Mouse (Mus musculus): ENCODE measurements around the gene Vnn3. TPM values are rescaled to one million over a fixed set of nuclear protein-coding genes. Genes with fewer than 3 reads are reported as not detected.

The Vnn3 gene
- 8.1 and 9.3 TPM in 2 replicates for polyA plus RNA-seq (2012; rRNA removed)

DNA sequence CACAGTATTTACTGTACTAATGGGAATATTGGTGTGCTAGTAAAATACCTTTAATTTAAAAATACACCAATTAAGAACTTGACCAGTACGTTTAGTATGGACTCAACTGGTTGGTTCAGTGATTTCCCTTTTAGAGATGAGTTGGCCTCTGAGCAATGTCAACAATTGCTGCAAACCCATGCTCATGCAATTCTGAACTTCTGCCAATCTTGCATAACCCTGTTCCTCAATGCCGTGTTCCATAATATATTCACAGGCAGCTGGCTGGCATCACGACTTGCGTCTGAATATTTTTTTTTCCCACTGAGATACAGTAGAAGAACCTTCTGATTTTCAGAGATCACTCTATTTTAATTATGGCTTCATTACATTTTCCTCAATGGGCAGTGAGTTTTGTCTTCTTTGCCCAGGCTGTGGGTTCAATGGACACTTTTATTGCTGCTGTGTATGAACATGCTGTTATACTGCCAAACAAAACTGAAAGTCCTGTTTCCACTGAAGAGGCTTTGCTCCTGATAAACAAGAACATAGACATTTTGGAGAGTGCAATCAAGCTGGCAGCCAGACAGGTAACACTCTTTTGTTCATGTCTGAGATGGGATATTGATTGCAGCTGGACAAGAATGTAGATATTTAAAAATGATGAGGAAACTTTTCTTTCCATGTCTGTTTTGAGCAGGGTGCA, at the start of gene Vnn3:
Gene Vnn3, plus strand, starts transcription at position 235 of the 685 bp plus-strand sequence.
- DNase-seq (ENCODE audit: low read depth), result peak; percentile 87

DNA sequence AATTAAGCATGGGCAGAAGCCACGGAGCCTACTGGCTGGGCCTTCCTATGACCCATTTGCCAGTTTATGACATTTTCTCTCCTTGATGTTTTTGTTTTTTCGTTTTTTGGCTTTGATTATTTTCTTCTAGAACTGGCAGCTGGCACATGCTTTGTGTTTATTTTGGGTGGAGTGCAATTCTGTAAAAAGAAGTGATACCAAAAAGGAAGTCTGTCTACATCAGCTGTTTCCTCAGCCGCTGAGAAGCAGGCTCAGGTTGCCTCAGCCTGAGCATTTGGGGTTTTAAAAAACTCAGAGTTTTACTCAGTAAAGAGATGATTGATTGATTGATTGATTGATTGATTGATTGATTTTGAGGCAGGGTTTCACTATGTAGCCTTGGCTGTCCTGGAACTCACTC, 48.4 kb upstream of the Vnn3 start:
- no peak for DNase-seq (ENCODE audit: low read depth)

DNA sequence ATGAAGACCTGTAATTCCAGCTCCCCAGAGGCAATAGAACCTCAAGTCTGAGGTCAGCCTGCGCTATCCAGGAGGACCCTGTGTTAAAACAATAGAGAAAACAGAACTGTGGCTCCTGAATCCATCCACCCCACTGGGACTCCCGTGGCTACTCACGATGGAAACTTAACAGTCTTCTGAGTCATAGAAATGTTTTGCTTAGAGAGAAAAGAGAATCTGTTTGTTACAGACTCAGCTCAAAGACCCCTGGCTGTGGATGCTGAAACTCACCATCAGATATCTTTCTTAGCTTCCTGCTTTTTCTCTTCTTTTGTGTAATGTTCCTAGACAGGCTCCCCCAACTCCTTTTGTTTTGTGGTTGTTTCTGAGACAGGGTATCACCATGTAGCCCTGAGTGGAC, 46.6 kb upstream of the Vnn3 start:
- DNase-seq (ENCODE audit: low read depth), result no peak

DNA sequence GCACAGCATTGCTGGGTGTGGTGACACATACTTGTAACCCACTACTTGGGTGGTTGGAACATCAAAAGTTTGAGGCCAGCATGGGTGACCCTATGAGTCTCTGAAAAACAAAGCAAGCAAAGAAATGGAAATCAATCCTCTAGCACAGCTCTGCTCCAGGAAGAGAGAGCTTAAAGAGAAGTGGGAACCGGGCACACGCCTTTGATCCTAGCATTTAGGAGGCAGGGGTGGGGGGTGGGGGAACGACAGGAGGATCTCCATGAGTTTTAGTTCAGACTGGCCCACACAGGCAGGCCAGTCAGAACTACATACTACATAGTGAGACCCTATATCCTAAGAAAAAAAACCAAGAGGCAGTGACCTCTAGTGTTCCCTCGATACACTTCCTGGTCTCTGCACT, 45.1 kb upstream of the Vnn3 start:
- DNase-seq (ENCODE audit: low read depth), result no peak

DNA sequence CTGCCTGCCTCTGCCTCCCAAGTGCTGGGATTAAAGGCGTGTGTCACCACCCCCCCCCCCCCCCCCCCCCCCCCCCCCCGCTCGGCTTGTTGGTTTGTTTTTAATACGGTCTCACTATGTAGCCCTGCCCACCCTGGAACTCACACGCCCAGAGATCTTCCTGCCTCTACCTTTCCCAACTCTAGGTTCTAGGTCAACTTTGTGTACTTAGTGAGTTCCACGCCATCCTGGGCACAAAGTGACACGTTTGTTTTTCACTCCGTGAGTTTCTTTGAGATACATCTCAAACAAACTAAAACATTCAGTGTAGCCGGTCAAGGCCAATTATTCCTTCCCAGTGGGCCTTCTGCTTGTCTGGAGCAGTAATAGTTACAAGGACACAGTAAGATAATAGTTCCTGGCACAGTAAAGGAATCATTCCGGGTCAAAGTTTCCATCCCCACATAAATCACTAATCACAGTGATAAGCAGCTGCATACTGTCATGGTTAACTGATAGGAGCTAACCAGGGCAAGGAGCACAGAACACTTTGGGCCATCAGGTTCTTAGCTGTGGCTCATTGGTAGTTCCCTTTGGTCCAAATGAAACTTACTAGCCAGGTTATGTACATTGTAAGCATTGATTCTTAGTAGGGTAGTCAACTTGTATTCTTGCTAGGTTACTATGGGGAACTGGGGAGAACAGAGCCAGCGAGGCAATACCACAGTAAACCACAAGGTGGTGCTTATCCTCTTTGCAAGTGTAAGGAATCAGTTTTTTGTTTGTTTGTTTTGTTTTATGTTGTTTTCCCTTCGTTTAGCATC, 39.4 kb upstream of the Vnn3 start:
- DNase-seq (ENCODE audit: low read depth), result no peak

DNA sequence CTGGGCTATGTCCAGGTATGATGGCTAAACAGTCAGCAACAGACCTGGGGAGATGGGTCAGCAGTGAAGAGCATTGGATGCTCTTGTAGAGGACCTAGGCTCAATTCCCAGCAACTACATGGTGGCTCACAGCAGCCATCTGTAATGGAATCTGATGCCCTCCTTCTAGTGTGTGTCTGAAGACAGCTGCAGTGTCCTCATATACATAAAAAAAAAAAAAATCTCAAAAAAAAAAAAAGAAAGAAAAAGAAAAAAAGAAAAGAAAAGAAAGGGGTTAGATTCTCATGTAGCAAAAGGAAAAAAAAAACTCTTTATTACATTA, 38.9 kb upstream of the Vnn3 start:
- no peak for DNase-seq (ENCODE audit: low read depth)

DNA sequence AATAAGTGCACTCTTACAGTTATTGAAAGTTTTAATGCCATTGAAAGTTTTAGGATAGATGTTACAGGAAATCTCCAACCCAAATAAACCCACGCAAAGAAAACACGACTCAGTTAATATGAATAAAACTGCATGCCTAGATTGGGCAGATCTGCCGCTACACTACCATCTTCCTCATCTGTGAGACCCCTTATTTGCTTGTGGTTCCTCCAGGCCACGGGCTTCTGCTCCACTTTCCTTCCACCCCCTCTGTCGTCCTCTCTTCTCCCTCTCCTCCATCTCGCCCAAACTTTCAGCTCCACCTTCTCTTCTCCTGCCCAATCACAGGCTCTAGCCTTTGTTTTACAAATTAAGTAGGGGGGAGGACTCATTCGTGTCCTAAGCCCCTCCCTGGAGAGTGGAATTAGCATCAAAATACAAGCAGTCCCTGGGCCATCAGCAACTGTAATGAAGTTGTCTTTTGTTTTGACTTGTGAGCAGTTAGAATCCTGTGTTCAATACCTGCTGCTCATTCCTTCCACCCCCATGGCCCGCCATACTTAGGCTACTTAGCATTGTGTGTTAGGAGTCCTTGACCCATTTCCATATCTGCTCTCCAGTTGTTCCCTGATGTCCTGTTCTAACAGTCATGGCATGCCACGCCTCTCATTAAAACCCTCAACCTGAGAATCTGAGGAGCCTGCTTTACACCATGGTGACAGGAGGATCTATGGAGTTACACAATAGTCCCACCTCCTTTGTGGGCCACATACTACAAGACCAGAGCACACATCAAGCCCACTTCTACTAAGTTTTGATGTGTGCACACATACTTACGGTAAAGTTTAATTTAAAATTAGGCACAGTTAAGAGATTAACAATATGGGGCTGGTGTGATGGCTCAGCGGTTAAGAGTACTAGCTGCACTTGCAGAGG, 38.2 kb upstream of the Vnn3 start:
- DNase-seq (ENCODE audit: low read depth), result no peak

DNA sequence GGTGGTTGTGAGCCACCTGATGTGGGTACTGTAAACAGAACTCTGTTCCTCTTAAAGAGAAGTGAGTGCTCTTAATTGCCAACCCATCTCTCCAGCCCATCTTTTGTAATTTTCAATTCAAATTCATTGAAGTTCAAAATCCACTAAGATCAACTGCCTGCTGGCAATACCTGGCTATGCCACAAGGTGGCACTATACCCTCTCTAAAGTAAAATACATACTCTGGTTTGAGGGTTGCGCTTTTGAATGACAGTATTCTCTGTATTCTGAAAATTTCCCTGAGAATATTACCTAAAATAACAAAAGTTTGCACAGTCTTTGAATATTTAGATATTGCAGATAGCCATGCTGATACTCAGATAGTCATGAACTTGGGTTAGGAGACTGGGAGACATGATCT, 36.1 kb upstream of the Vnn3 start:
- no peak for DNase-seq (ENCODE audit: low read depth)

DNA sequence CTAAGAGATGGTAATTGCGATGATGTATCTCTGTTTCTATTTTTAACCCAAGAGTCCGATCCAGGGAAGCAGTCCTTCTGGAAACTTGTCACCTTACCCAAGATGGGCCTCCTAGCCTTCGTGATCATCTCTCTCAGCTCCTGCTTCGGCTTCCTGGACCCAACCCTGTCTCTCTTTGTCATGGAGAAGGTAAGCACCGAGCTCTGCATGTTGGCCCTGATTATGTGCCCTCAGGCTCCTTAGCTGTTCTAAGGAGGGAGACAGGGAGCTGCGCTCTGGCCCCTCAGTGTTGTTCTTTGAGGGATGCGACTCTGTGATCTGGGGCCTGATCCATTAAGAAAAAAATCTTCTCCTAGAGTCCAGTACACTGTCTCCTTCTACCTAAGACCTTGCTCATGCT, 35.0 kb upstream of the Vnn3 start:
- no peak for DNase-seq (ENCODE audit: low read depth)

DNA sequence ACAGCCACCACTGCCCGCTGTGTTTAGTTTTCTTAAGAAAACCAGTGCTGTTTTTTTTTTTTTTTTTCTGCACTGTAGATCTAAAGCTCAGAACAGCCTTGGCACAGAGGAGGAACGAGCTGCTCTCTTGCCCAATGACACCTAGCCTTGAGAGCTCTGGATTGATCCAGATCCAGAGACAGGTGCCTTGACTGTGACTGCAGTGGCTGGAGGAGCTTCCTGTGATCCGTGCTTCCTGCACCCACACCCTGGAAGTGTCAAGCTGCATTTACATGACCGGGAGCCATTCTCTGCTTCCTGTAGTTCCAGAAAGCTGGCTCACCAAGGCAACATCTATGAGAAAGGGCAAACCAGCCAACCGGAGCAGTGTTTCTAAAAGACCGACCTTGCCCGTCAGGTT, 24.7 kb upstream of the Vnn3 start:
- DNase-seq (ENCODE audit: low read depth), result peak; percentile 30

DNA sequence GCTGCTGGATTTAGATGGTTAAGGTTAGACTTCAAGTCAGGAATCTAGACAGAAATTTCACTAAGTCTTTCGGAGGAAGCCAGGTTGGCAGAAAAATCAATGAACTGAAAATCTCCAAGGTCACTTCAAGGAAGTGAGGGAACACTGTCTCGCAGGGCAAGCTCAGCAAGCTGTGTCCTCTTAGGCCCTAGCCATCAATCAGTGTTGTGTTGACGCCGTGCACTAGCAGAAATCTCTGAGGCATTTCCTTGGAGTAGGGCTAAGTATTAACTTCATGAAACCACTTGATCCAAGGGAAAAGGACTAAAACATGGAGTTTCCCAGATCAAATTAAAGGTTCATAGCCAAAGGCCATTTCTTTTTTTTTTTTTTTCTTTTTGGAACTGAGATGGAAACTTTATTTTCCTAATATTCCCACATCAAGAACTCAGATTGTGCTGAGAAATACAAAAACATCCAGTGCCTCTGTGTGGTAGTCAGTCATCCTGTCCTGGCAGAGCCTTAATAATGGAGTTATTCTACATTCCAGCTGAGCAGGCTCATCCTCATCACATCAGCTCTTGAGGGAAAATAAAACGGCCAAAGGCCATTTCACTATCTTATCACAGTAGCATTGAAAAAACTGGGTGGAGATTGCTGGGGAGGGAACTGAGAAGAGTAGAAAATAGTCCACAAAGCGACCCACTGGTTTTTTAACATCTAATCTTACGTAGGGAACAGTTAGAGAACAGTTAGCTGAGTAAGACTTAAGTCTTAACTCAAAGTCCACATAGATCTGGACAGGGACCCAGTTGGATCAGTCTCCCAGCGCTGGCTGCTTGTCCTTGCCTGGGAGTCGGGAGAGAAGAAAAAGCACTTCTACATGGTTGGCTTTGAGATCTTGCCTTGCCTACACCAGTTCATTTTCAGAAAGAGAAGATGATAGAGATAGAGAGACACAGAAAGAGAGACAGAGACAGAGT, 15.0 kb upstream of the Vnn3 start:
- no peak for DNase-seq (ENCODE audit: low read depth)

DNA sequence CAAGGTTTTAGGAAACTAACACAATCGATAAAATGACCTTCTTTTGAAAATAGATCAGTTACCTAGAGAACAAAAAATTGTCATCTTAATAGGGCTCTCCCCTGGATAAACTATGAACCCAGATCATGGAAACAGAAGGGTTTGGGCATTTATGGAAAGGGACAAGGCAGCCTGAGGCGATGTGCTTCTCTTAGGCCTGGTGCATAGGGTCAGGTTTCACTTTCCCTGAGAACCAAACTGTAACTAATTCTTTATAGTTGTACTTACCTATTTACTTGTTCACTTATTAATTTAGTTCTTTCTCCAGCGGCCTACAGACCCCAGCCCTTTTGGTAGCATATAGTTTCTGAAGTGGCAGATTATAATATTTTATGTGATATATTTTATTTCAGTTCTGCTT, 14.1 kb upstream of the Vnn3 start:
- no peak for DNase-seq (ENCODE audit: low read depth)

DNA sequence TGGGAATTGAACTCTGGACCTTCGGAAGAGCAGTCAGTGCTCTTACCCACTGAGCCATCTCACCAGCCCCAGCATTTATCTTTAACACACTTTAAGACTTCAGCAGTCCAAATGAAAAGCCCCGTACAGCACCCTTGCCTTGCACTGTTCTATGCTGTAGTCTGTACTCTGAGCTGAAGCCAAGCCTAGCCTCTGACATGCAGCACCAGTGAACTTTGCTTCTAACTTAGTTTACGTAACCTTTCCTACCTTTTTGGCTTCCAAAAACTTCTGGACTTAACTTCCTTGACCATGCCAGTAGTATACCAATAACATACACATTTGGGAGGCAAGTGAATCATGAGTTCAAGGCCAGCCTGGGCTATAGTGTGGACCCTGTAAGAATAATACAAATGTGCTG, 12.4 kb upstream of the Vnn3 start:
- DNase-seq (ENCODE audit: low read depth), result no peak

DNA sequence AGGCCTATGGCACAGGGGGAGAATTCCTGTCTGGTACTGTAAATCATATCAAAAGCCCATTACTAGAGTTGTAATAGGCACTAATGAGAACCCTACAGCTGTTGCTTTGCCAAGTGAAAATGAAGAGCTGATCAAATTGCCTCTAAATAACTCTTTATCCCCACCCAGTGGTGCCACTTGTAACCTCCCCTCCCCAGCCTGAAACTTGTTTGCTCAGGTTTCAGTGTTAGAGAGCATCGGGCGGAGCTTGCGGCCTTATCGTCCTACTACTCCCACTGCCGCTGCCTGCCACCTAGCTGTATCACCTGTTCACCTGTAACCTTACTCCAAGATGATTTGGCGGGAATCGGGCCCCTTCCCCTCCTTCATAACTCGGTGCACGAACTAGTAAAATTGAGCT, 11.9 kb upstream of the Vnn3 start:
- no peak for DNase-seq (ENCODE audit: low read depth)

DNA sequence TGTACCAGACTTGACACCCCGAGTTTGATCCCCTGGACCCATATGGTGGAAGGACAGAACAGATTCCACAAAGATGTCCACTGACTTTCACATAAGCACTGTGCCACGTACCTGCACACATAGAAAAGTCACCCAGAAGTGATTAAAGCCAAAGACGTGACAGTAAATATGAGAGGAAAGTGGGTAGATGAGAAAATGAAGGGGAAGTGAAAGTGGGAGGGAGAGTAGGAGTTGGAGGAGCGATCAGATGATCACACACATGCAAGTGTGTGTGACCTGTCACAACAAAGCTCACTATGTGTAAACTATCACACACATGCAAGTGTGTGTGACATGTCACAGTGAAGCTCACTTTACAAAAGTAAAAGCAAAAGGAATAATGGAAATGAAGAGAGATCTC, 10.8 kb upstream of the Vnn3 start:
- DNase-seq (ENCODE audit: low read depth), result no peak

DNA sequence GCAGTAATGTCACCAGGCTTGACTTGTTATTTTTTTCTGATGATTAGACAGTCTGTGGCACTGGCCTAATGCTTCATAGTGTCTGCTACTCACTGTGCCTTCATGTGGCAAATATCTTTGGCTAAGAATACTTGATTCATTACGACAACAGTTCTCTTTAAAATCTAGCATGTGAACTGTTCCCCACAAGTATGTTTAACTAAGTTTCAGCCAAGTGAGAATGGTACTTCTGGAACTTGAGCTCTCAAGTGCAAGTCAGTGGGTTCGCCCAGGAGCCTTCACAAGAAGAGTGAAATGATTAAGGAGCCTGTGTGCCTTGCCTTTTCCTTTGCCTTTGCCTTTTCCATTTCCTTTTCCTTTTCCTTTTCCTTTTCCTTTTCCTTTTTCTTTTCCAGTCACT, 834 bp downstream of the Vnn3 start:
- no peak for DNase-seq (ENCODE audit: low read depth)

DNA sequence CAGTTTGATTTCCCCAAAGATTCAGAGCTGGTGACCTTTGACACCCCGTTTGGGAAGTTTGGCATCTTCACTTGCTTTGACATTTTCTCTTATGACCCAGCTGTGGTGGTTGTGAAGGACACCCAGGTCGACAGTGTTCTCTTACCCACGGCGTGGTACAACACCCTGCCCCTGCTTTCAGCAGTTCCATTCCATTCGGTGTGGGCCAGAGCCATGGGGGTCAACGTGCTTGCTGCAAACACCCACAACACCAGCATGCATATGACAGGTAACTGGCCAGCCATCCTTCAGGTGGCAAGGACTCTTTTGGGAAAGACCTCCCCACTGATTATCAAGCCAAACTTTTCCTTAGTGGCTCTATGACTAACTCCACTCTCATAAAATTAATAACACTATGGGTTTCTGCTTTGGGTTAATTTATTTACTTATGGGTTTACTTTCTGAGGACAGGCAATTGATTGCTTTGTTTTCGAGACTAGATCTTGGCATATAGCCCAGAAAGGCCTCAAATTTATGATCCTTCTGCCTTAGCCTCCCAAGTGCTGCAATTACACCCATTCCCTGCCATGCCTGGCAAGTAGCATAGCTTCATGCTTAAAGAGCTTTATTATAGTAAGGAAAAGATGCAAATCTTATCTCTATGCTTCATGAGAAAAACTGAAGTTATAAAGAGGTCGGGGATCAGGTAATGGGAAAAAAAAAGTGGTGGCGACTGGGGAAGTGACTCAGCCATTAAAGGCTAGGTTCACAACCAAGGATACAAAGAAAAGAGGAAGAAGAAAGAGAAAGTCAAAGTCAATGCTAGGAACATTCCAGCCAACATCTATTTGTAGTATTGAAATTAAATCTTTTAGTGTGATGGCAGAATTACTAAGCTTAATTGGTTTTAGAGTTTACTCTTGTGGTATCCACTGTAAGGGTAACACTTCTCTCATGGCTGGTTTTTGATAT, 13.4 kb downstream of the Vnn3 start:
- DNase-seq (ENCODE audit: low read depth), result no peak

DNA sequence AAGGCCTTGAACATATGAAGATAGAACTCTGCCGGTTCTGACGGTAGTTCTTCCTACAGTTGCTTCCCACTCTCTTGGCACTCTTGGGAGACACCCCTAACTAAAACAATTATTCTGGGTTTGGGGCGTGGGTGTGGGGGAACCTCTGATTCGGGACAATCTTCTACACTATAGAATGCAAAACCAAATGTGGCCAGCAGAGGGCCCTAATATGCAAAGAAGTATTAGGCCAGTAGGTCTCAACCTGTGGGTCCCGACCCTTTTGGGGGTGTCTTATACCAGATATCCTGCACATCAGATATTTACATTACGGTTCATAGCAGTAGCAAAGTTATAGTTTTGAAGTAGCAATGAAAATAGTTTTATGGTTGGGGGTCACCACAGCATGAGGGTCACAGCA, 29.4 kb downstream of the Vnn3 start:
- no peak for DNase-seq (ENCODE audit: low read depth)

DNA sequence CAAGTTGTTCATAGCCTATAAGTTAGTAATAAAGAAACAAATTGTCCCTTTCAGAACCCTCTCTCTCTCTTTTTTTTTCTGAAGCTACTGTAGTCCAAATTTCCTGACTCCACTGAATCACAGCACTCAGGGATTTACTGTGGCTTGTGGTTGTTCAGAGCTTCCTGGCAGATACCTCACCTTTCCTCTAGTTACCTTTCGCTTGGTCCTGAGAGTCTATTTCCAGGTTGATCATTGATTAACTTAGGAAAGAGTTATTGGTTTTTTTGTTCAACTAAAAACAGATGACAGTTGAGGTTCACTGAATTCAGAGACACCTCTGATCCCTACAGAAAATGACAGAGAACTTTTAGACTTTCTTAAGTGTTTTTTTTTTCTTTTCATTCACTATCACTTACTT, 33.6 kb downstream of the Vnn3 start:
- DNase-seq (ENCODE audit: low read depth), result no peak

DNA sequence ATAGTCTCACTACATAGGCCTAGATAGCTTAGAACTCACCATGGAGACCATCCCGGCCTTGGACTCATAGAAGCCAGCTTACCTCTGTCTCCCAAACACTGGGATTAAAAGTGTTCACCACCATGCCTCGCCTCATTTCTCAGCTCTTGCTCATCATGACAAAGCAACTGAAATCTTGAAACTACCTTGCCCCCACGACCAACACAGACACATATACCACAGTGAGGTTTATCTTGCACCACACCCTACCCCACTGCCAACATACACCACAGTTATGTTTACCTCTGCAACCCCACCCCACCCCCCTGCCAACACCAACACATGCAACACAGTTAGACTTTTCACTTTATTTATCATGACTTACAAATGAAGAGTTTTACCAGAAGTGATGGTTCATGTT, 34.8 kb downstream of the Vnn3 start:
- no peak for DNase-seq (ENCODE audit: low read depth)

Data from gonadal fat pad, adult 2 months (tissue).